Mouse (Mus musculus) left cerebral cortex, postnatal 14 days (tissue): ENCODE measurements around the gene Naa35. TPM values are rescaled to one million over a fixed set of nuclear protein-coding genes. Genes with fewer than 3 reads are reported as not detected.
A peak's percentile ranks its signal among the peaks of the same experiment; 100 is the strongest.
"Not testable (repeated sequence)": the region's sequence is repeated elsewhere in the genome, so short reads cannot be mapped to it uniquely, and the experiment has no call there.

Experiments used
- DNase-seq, 2 experiments: peaks; one replicate each; pipeline ENCODE4 v3.0.0; 2021 to 2022; ENCODE audit warnings: low spot score in 2 of 2, mixed read lengths in 1 of 2
- intact Hi-C: fragments of 180-260 bp; cut with DNase I; formaldehyde crosslinking; loops from one replicate; pipeline ENCODE4 v1.15.1; 2025
- total RNA-seq, 2 experiments: library from RNA; stranded (reverse); gene quantifications; 2 replicates each; pipeline ENCODE4 v1.2.3; 2021

Naa35 gene
- total RNA-seq, 2 experiments from 2014 or later, result 89.8 to 98.0 TPM

- intact Hi-C loops, result no loop called here
- no peak for DNase-seq
Measured at GRCm38 (mm10) chr13:59565945-59566520, 19.0 kb upstream of the Naa35 start.

- no peak for DNase-seq
- intact Hi-C loops, result no loop called here
Measured at GRCm38 (mm10) chr13:59571107-59571506, 14.0 kb upstream of the Naa35 start.

- peak; percentile 49 to 57 for DNase-seq
- intact Hi-C loops, result no loop called here
Measured at GRCm38 (mm10) chr13:59572549-59572948, 12.5 kb upstream of the Naa35 start.

- DNase-seq, result no peak
- intact Hi-C loops, result no loop called here
Measured at GRCm38 (mm10) chr13:59580954-59581353, 4.1 kb upstream of the Naa35 start.

- intact Hi-C loops, result loop anchor here (1.0 kb wide), 1 partner anchor 24 kb away; no protein-coding TSS in a partner anchor
- DNase-seq, result peak; percentile 47 to 54
Measured at GRCm38 (mm10) chr13:59584481-59584880, 578 bp upstream of the Naa35 start.

GRCm38 (mm10) chr13:59585648-59586005, 568 bp downstream of the Naa35 start:
- DNase-seq, result peak in 1 of 2 experiments; percentile 20
- intact Hi-C loops, result loop anchor here (1.0 kb wide), 1 partner anchor 28 kb away; no protein-coding TSS in a partner anchor

GRCm38 (mm10) chr13:59587201-59587600, 2.1 kb downstream of the Naa35 start:
- DNase-seq, result no peak
- intact Hi-C loops, result no loop called here

- DNase-seq, result no peak
- intact Hi-C loops, result no loop called here
Measured at GRCm38 (mm10) chr13:59589672-59590071, 4.6 kb downstream of the Naa35 start.

GRCm38 (mm10) chr13:59590691-59591090, 5.6 kb downstream of the Naa35 start:
- DNase-seq, result no peak
- intact Hi-C loops, result no loop called here

GRCm38 (mm10) chr13:59592058-59592457, 7.0 kb downstream of the Naa35 start:
- intact Hi-C loops, DNase-seq: not testable (repeated sequence)

- intact Hi-C loops, result no loop called here
- no peak for DNase-seq
Measured at GRCm38 (mm10) chr13:59592630-59593029, 7.6 kb downstream of the Naa35 start.

GRCm38 (mm10) chr13:59603096-59603495, 18.0 kb downstream of the Naa35 start:
- intact Hi-C loops, result no loop called here
- DNase-seq, result no peak

GRCm38 (mm10) chr13:59604511-59604910, 19.5 kb downstream of the Naa35 start:
- no peak for DNase-seq
- intact Hi-C loops, result no loop called here

GRCm38 (mm10) chr13:59605221-59605922, 20.3 kb downstream of the Naa35 start:
- intact Hi-C loops, result no loop called here
- DNase-seq, result no peak

- intact Hi-C loops, result no loop called here
- DNase-seq, result no peak
Measured at GRCm38 (mm10) chr13:59609885-59610284, 24.8 kb downstream of the Naa35 start.

- intact Hi-C loops, result no loop called here
- no peak for DNase-seq
Measured at GRCm38 (mm10) chr13:59610437-59610836, 25.4 kb downstream of the Naa35 start.

- intact Hi-C loops, result no loop called here
- DNase-seq, result no peak
Measured at GRCm38 (mm10) chr13:59613868-59614267, 28.8 kb downstream of the Naa35 start.

- DNase-seq, result no peak
- intact Hi-C loops, result no loop called here
Measured at GRCm38 (mm10) chr13:59615152-59615551, 30.1 kb downstream of the Naa35 start.

- intact Hi-C loops, result no loop called here
- DNase-seq, result no peak
Measured at GRCm38 (mm10) chr13:59615554-59615953, 30.5 kb downstream of the Naa35 start.

GRCm38 (mm10) chr13:59618463-59618862, 33.4 kb downstream of the Naa35 start:
- DNase-seq, result no peak
- intact Hi-C loops, result no loop called here
